Mouse (Mus musculus) B cell, adult 2 months (primary cell): Measurements from ENCODE around the gene Cnpy3.
"Not testable (repeated sequence)": the region's sequence is repeated elsewhere in the genome, so short reads cannot be mapped to it uniquely, and the experiment has no call there.

Experiments used
- DNase-seq, 2 experiments: peaks; one replicate each; pipeline ENCODE4 v3.0.0; 2022

Gene Cnpy3

DNA sequence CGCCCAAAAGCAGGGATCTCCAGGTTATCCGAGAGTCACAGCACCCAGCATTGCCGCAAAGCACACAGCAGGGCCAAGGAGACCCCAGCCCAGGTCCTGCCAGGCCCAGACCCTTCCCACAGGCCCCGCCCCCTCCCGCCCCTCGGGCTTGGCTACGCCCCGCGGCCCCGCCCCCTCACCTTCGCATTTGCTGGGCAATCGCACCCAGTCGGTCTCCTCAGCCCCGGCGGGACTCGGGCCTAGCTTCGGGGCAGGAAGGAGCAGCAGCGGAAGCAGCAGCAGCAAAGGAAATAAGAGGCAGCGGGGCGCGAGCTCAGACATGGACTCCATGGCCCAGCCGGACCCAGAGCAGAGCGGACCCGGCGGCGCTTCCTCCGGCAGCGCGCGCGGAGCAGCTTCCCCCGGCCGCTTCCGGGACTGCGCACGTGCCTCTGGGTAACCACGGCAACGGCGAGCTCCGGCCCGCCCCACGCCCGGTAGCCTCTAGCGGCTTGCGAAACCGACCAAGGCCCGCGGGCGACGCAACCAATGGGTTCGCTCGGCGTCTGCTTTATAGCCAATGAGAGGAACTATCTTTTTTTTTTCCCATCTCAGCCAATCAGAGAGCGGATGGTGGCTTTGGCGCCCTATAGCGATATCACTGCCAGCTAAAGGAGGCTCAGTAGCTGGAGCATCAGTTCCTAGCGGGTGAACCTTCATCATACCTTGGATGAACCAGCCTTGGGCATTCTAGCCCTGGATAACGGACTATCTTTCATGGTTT lies at the start of gene Cnpy3:
Cnpy3 (minus strand) TSS at position 421 of the 763 bp plus-strand sequence.
- DNase-seq = peak; percentile 98

DNA sequence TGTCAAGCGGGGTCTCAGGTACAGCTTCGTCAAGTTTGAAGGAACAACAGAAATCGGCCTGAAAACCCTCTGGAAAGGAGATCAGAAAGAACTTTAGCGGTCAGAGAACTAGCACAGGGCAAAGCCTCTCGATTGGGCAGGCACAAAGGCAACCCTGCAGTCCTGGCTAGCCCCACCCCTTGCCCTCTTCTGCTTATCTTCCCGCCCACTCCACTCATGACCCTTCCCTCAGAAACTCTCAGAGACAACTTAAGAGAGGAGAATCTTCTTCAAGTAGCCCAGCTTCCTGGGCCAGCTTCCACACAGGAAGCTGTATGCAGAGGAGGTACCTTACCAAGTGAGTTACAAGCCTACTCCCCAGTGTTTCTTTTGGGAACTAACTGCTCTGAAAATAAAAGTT lies 49.7 kb upstream of the Cnpy3 start:
- DNase-seq = no peak

DNA sequence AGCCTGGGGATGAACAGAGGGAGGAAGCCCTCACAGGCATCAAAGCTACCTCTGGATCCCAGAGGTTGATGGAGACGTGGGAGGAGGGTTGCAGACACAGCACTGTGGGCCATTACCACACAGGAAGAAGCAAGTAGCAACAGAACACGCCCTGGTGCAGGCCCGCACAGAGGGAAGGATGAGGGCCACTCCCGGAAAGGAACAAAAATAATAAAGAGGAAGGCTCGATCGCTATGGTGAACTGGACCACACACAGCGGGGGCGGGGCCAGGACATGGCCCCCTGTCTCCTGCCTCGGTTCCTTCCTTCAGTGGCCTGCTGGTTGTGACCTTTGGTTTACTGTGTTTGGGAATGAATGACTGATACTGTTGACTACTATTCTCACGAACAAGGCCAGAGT lies 47.7 kb upstream of the Cnpy3 start:
- DNase-seq = no peak

DNA sequence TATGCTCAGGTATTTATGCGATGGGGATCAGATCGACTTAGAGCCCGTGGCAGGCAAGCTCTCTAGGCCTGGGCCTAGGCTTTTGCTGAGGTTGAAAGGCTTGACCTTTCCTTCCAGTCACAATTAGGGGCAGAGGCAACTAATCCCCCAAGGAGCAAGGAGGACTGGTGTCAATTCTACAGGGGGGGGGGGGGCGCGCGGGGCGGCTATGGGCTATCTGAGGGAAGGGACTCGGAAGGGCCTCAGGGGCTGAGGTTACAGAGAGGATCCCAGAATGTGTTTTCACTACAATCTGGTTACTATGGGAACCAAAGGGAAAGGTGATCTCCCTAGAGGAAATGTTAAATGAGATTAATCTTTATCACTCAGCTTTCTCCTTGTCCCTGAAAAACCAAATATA lies 45.4 kb upstream of the Cnpy3 start:
- no peak for DNase-seq

DNA sequence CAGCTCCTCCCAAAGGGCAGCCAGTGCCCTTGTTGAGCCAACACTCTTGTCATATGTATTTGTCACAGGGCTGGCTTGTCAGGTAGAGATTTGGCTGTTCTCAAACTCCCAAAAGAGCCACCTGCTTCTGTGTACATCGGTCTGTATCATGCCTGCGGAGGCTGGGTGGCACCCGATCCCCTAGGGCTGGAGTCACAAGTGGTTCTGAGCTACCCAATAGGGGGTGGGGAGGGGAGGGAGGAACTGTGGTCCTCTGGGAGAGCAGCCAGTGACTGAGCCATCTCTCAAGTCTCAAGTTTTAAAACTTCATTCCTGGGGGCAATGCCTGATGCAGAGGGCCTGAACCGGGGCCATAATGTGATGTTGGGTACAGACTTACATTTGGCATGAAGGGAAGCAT lies 44.7 kb upstream of the Cnpy3 start:
- DNase-seq = no peak

DNA sequence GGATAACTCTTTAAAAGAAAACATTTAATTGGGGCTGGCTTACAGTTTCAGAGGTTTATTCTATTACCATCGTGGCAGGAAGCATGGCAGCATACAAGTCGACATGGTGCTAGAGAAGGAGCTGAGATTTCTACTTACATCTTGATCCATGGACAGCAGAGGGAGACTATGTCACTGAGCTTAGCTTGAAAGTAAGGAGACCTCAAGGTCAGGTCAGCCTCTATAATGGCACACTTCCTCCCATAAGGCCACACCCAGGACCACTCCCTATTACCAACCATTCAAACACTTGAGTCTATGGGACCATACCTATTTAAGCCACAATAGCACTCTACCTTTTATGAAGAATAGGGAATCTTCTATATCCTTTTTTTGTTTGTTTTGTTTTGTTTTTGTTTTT lies 40.9 kb upstream of the Cnpy3 start:
- no peak for DNase-seq

DNA sequence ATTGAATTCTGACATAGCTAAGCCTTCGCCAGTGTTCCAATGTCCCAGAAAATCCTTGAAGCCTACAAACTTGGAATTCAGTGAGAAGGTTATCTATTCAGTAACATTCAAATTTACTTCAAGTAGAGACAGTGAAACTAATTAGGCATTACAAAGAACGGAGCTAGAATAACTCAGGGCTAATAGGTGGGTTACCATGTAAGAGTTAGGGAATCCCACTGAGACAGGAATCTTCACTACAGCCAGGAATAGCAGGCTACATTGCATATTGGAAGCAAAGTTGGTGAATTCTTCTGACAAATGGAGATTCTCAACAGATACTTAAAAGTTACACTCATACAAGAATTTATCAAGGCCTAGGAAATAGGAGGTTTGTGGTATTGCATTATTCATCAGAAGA lies 36.0 kb upstream of the Cnpy3 start:
- DNase-seq = not testable (repeated sequence)

DNA sequence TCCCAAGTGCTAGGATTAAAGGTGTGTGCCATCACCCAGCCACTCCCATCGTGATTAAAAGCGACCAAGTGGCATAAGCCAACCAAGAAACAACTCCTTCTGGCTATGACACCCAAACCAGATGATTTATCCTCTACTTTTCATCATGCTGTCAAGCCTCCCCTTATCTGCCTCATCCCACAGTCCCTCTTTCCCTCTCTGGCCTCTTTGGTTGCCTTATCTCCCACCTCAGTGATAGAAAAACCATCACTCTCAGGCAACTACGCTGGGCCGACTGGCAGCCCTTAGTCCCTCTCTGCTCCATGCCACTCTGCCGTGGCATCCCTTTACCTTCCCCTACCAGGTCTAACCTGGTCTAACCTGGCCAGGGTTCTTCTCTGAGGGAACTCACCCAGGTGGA lies 34.9 kb upstream of the Cnpy3 start:
- no peak for DNase-seq

DNA sequence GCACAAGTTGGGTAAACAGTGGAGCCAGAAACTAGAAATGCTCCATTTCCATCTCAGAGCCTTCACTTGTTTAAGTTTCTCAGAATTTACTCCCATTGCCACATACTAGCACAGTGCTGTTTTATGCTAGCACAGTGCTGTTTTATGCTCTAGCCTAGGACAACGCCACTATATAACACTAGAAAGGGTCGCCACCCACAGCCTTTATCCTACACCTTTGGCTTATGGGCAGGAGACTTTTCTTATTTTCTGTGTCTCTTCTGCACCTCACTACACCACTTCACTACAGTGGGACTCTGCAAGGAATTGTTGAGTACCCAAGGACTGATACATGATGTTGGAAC lies 31.2 kb upstream of the Cnpy3 start:
- no peak for DNase-seq

DNA sequence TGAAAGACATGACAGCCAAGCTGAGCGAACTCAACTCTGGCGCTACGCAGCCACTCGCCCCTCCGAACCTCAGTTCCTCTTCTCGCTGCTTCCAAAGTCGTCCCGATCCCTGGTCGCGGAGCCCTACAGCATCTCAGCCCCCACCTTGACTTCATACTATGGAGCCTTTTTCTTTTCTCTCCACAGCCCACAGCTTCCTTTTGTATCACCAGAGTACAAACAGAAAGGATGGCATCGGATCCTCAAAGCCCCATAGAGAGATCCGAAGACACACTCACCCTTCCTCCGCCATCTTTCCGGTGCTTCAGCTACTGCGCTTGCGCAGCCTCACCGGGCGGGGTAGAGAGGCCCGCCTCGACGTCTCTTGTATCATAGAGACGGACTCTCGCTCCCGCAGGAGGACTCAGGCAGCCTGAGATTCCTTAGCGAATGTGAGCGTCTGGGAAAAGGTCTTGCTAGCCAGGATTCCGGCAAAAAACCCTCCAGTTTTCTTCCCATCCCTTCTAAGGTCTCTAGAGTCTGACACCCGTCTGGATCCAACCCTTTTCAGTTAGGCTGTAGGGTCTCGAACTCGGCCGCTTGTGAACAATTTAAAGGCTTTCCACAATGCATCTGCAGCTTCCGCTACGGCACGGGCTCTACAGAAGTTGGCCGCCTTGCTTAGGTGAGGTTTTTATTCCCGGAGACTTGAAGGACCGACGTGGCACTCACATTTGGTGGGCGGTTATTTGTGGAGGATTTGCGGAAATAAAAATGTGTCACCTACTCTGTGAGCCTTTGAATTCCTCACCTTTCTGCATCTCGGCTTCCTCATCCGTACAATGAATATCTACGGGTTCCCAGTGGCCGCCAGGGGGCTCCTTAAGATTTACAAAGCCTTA lies 30.6 kb upstream of the Cnpy3 start, which contains the start of gene Rpl7l1:
Rpl7l1 (minus strand) TSS at position 332 of the 881 bp plus-strand sequence.
- DNase-seq = peak; percentile 94 to 95

DNA sequence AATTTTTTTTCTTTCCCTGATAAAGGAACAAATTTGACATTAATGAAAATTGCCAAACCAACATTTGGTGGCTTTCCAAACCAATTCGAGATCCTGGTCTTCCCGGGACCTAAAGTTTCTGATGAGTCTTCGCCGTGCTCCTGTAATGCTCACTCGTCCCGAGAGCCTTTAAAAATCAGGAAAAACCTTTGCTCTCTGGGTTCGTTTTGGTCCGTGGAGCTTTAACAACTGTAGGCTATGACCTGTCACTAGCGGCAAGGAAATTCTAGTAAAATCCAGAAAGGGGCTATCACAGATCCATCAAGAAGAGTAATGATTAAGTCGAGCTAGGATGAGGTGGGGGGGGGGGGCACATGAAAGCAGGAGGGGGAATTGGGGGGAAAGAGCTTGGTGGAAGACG lies 29.9 kb upstream of the Cnpy3 start:
- DNase-seq = no peak

DNA sequence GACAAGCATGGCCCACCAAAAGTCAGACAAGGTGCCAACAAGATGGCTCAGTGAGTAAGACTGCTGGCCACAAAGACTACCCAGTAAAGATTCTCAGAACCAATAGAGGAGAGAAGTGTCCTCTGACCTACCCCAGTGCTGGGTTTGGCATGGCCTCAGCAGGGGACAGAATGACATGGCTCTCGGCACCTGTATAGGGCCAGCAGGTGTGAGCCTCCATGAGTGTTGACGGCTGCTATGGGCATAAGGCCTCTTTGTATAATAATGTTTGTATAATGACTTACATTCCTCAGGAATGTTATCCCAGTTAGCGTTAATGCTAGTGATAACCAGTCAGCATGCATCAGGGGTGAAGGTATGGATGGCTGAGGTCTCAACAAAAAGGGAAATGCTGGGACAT lies 24.1 kb upstream of the Cnpy3 start:
- no peak for DNase-seq

DNA sequence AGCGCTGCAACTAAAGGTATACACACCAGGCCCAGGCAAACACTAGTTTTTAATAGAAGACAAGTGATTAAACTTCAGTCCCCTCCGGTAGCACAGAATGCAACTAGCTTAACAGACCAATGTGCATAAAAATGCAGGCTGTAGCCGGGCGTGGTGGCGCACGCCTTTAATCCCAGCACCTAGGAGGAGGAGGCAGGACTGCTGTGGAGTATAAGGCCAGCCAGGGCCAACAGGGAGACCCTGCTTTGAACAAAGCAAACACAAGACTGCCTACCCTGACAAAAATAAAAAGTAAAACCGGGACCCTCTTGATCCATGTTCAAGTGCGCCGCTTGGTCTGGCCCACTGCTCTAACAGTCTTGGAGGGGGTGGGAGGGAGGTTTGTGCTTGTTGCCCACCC lies 23.1 kb upstream of the Cnpy3 start:
- DNase-seq = no peak

DNA sequence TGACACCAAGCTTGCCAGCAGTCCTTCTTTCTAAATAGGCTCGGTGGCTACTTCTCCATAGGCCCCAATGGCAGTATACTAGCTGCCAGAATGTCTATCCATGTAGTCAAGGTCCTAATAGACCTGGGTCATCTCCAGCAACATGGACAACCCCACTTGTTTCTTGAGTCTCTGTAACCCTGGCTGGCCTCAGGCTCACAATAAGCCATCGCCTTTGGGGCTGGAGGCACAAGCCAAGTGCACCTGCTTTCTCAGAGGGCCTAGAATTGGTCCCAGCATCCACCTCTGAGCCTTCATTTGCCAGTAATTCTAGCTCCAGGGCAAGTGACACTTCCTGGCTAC lies 22.1 kb upstream of the Cnpy3 start:
- DNase-seq = no peak

DNA sequence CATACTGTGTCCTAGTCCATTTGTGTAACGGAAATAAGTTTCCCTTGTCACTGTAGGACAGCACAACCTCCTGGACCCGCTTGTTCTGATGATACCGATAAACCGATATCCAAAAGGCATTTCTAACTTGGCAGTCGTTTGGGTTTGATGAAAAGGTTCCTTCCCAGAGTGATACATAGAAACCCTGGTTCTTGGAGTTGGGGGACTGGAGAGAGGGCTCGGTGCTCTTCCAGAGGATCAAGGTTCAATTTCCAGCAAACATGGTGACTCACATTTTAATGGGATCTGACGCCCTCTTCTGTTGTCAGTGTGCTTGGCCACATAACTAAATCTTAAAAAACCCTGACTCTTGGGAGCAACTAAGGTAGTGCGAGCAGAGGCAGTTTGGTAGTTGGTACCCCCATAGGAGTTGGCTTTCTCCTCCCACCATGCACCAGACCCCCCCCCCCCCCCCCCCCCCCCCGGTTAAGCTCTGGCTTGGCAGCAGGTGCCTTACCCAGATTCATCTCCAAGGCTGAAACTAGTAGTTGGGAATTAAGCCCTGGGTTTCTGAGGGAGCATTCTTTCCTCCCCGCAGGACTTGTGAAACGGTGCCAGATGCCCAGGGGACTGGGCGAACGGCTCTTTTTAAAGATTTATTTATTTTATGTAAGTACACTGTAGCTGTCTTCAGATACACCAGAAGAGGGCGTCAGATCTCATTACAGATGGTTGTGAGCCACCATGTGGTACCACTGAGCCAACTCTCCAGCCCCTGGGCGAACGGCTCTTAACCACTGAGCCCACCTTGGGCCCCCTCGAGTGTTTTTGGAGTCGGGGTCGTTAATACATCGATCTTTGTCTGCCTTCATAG lies 21.5 kb upstream of the Cnpy3 start:
- no peak for DNase-seq

DNA sequence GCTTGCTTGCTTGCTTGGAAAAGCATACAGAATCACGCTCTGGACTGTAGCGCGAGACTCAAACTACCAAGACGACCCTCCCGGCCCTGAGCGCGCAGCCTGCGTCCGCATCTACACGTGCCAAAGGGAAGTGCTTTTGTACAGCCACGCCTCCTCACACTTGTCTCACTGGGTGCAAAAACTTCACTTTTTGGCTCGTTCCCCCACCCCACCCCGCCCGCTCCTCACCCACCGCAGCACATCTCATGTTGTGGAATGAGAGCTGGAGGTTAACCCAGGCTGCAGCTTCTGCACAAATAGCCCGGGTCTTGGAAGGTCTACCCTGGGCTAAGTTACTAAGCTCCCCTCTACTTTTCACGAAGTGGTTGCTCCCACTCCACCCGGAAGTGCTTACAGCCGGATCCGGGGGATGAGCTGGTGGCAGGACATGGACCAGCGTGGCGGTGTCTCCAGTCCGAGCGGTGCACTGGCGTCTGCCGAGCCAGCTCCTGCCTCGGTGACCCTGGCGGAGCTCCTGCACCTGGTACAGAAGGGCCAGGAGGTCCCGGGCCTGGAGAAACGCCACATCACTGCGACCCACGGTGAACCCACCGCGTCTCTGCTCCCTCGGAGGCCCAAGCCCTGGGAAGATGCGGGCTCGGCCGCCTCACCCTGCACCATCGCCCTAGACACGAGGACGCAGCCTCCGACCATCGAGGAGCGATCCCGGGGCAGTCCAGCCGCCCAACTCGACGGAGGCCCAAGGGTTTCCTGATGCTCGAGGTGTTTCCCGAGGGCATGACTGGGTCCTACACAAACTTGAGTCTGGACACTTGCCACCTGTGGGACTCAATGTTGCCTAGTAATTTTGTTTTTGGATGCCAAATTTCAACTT lies 20.6 kb upstream of the Cnpy3 start, which contains the start of gene 2310039H08Rik:
2310039H08Rik (plus strand) TSS at position 232 of the 874 bp plus-strand sequence.
- peak; percentile 79 to 80 for DNase-seq

DNA sequence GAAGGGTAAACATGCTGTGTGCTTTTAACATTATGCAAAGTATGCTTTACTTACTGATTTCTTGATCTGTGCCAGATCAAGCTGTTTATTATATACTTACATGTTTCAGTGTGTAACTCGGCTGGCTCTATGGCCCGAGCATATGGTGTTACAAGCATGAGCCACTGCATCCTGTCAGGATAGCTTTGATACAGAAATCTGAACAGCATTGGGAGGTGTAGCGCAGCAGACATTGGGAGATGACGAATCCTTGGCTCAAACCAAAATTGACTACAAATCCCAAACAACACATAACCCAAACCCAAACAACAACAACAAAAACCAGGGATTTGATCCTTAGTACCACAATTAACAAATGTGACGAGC lies 20.0 kb upstream of the Cnpy3 start:
- DNase-seq = no peak

DNA sequence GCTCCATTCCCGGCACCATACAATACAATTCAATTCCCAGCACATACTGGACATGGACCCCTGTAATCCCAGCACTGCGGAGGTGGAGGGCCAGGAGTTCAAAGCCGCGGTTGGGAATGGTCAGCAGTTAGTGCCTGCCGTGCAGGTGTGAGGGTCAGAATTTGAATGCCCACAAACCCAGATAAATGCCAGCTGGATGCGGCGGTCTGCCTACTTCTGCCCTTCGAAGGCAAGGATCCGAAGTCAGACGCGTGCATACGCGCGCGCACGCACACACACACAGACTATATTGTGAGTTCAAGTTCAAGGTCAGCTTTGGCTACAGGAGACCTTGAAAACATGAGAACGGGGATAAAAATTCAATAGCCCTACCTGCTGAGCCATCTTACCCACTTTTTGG lies 19.6 kb upstream of the Cnpy3 start:
- DNase-seq = no peak

DNA sequence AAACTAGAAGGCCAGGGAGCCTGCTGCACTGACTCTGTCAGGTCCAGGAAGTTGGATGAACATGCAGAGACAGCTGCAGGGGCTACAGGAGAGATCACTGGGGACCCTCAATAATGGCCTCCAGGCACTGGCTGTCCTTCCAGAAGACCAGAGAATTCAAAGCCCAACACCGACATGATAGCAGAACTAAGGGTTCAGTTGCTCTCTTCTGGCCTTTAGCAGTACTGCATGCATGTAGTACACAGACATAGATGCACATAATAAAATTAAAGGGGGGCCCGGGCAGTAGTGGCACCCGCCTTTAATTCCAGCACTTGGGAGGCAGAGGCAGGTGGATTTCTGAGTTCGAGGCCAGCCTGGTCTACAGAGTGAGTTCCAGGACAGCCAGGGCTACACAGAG lies 19.0 kb upstream of the Cnpy3 start:
- DNase-seq = no peak

DNA sequence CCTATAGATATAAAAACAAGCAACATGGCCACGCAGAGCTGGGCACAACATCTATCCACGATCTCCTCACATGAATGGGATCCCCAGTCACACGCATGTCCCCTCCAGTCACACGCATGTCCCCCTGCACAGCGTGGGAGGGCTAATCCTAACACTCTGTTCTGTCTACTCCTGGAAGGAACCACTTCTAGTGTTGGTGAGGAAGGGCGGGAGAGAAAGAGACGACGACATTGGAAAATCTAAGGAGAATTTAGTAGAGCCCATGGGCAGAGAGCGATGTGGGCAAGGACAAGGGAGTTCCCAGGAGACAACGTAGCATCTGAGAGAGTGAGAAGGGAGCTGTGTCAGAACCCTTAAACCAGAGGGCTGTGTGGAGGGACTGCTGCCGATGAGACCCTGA lies 18.5 kb upstream of the Cnpy3 start:
- DNase-seq = no peak

DNA sequence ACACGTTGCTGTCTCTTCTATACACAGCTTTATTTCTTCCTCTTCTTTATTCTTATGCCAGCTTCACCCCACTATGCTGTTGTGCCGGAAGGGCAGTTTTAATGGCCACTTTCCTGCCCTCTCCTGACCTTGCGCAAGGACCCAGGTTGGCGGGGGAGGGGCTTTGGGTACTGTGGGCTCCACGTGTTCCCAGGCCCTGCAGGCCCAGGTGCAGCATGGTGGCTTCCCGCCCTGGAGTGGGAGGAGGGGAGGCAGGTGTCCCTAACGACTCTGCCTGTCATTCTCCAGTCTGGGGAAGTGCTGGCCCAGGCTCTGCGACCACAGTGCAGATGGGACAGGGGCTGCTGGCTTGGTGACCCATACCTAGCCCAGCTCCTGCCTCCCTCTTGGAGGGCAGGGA lies 15.9 kb upstream of the Cnpy3 start:
- DNase-seq = no peak

DNA sequence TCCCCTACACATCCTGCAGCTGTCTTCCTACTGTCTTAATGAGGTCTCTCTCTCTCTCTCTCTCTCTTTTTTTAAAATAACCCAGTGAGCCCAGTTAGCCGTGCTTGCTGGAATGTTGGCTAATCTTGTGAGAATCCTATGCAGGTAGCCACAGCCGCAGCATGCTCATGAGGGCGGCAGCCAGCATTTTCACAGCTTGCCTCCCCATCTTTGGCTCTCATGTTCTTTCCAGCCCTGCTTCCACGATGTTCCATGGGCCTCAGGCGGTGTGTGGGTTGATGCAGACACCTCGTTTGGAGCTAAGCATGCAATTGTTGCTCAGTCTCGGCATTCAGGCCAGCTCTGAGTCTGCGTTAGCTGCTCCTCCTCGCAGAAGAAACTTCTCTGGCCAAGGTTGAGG lies 12.9 kb upstream of the Cnpy3 start:
- DNase-seq = not testable (repeated sequence)
